Mouse (Mus musculus) stomach, embryonic 14.5 days (tissue): ENCODE data around the gene Hgfac. TPM values are rescaled to one million over a fixed set of nuclear protein-coding genes. Genes with fewer than 3 reads are reported as not detected.

Experiments used
- ATAC-seq: fragments of 200-750 bp; cut with Nextera tagmentation; 2 replicates; pipeline ENCODE4 v1.8.0; 2017; ENCODE audit warnings: low read depth, moderate TSS enrichment; ENCODE audit not compliant: insufficient number of reproducible peaks, insufficient read depth, low FRiP score
- H3K27ac ChIP-seq: fragments of 300-500 bp; sonication (generic); 2 replicates; pipeline ENCODE4 v1.5.1; 2014; ENCODE audit warnings: mild to moderate bottlenecking, low read length, moderate library complexity, mixed read lengths
- H3K27me3 ChIP-seq: fragments of 300-500 bp; sonication (generic); 2 replicates; pipeline ENCODE4 v1.6.1; 2014; ENCODE audit warnings: low read length, control low read depth, mixed read lengths; ENCODE audit not compliant: control insufficient read depth, insufficient read depth
- H3K36me3 ChIP-seq: fragments of 300-500 bp; sonication (generic); 2 replicates; pipeline ENCODE4 v1.6.1; 2014; ENCODE audit warnings: mild to moderate bottlenecking, control low read depth, low read length, moderate library complexity, mixed read lengths; ENCODE audit not compliant: control insufficient read depth, insufficient read depth
- H3K4me1 ChIP-seq: fragments of 300-500 bp; sonication (generic); 2 replicates; pipeline ENCODE4 v1.6.1; 2014; ENCODE audit warnings: low read length, control low read depth, mixed read lengths; ENCODE audit not compliant: control insufficient read depth, insufficient read depth
- H3K4me2 ChIP-seq: fragments of 300-500 bp; sonication (generic); replicated peaks from 2 replicates; pipeline ENCODE4 v1.6.1; 2014; ENCODE audit warnings: low read depth, low read length, control low read depth
- H3K4me3 ChIP-seq: fragments of 300-500 bp; sonication (generic); 2 replicates; pipeline ENCODE4 v1.5.1; 2014; ENCODE audit warnings: low read depth, low read length, control low read depth
- H3K9ac ChIP-seq: fragments of 300-500 bp; sonication (generic); replicated peaks from 2 replicates; pipeline ENCODE4 v1.6.1; 2014; ENCODE audit warnings: low read depth, mild to moderate bottlenecking, control low read depth, low read length, moderate library complexity, mixed read lengths
- H3K9me3 ChIP-seq: fragments of 300-500 bp; sonication (generic); 2 replicates; pipeline ENCODE4 v1.6.1; 2016; ENCODE audit warnings: low read depth, low read length, control low read depth; ENCODE audit not compliant: control insufficient read depth
- WGBS: fragments of 180-500 bp; shearing (Covaris S2); extraction: QIAGEN DNeasy Blood & Tissue Kit; methylation state at CpG from one replicate; pipeline ENCODE4 v1.1.7; 2014; 5-methylcytosine and 5-hydroxymethylcytosine counted together
- polyA plus RNA-seq: library from polyadenylated mRNA; unstranded; fragments of >200 nt; fragmentation: Nextera tagmentation; extraction: Ambion mirVana; gene quantifications from 2 replicates; pipeline ENCODE4 v1.2.1, GENCODE M21; 2014

Gene Hgfac
- polyA plus RNA-seq, 1 experiment from 2014 or later = 0.58 TPM

DNA sequence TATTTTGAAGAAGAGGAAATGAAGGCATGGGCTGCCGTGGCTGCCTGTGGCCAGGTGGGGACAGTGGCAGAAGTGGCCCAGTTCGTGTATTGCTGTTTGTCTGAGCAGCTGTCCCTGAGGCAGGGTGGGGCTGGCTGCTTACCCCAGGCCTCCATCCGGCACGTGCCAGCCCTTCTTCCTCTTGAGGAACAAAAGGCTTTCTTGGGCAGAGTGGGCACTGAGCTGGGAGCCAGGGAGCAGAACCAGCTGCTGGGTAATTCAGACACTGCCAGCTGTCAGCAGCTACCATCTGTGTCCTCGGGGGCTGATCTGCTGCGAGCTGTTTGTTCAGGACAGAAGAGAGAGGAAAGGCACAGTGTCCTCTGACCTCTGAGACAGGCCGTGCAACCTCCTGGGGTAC is 29.6 kb downstream of the Hgfac start:
- 66% methylated on average over 7 of the region's 7 CpGs for WGBS
- no peak for ATAC-seq
- H3K9me3 ChIP-seq = no peaks in the 10 kb centered on the region
- no peak overlapping the region for H3K4me2 ChIP-seq
- no peaks in the 10 kb centered on the region for H3K36me3 ChIP-seq
- no peak overlapping the region for H3K4me3 ChIP-seq
- H3K27ac ChIP-seq = no peak overlapping the region
- no peaks in the 10 kb centered on the region for H3K27me3 ChIP-seq
- H3K9ac ChIP-seq = no peak overlapping the region
- H3K4me1 ChIP-seq = no peaks in the 10 kb centered on the region

DNA sequence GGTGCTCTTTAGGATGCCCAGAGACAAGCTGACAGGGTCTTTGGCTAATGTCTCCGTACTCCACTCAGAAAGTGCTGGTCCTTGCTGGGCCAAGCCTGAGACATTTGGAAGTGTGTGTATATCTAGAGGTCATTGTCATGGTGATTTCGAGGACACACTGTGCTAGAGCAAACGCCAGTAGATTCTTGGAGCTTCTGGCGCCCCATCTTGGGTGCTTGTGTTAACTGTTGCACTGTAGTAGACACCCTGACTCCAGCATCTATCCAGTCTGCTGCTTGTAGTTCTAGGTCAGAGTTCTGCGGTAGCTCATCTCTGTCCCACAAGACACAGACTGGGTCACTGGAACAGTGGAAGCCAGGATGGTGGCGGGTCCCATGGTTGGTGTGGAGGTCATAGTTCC is 30.5 kb downstream of the Hgfac start:
- H3K36me3 ChIP-seq = no peaks in the 10 kb centered on the region
- no peaks in the 10 kb centered on the region for H3K9me3 ChIP-seq
- H3K27me3 ChIP-seq = no peaks in the 10 kb centered on the region
- H3K4me2 ChIP-seq = no peak overlapping the region
- WGBS = 91% methylated on average over 6 of the region's 6 CpGs
- H3K9ac ChIP-seq = no peak overlapping the region
- ATAC-seq = no peak
- no peak overlapping the region for H3K27ac ChIP-seq
- H3K4me1 ChIP-seq = no peaks in the 10 kb centered on the region
- no peak overlapping the region for H3K4me3 ChIP-seq

DNA sequence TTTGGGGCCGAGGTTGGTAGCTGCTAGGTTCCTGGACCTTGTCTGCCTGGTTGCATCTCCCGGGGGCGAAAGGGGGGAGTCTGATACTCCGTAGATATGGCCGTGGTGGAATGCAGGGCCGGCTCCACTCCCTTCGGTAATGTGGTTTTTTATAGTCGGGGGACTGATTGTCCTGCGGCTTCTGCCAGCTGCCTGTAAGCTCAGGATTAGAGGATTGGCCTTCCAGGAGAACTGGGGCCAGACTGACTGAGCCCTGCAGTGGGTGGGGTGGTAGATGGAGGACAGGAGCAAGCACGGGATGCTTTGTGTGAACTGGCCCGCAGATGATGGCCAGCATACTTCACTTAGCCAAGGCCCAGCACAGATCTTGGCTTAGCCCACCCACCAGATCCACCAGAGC is 31.9 kb downstream of the Hgfac start:
- Histone ChIP-seq H3K27me3 (no peaks in the 10 kb centered on the region), H3K36me3 (no peaks in the 10 kb centered on the region), H3K4me3 (no peak overlapping the region), H3K4me2 (no peak overlapping the region), H3K27ac (no peak overlapping the region), H3K9ac (no peak overlapping the region), H3K4me1 (no peaks in the 10 kb centered on the region), H3K9me3 (no peaks in the 10 kb centered on the region)
- 88% methylated on average over 11 of the region's 11 CpGs for WGBS
- ATAC-seq = no peak

DNA sequence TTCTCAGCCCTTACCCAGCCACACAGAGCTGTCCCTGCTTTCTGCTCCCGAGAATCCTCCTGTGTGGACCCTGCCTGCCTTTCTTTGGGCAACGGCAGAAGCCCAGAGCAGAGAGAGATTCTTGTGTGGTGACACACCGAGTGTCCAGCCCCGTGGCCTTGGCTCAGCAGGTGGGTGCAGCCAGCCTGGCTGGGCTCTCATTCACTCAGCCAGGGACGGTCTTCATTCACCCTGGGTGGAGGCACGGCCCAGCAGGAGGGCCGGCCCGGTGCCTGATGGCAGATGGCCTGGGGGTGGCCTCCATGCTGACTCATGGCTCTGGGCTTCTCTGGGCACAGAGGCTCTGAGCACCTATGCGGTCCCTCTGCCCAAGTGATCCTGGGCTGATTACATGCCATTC is 32.7 kb downstream of the Hgfac start:
- H3K9me3 ChIP-seq = no peaks in the 10 kb centered on the region
- H3K4me3 ChIP-seq = no peak overlapping the region
- H3K4me2 ChIP-seq = no peak overlapping the region
- H3K9ac ChIP-seq = no peak overlapping the region
- no peaks in the 10 kb centered on the region for H3K36me3 ChIP-seq
- H3K4me1 ChIP-seq = no peaks in the 10 kb centered on the region
- no peak for ATAC-seq
- H3K27ac ChIP-seq = no peak overlapping the region
- WGBS = 78% methylated on average over 9 of the region's 9 CpGs
- H3K27me3 ChIP-seq = no peaks in the 10 kb centered on the region

DNA sequence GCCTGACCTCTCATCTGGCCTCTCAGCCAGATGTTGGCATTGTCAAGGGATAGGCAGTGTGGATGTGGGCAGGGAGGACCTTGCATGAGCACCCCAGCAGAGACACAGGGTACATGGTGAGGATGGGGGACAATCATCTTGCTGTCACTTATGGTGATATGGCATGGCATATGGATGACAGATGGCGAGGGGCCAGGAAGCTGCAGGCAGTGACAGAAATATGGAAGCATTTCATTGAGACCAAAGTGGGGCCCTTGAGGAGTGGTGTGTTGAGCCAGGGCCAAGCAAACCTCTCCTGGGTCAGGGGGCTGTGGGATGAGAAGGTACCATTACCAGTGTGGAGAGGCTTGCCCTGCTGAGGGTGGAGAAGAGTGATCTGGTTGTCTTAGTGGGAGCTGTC is 35.1 kb downstream of the Hgfac start:
- H3K4me1 ChIP-seq = no peaks in the 10 kb centered on the region
- H3K27ac ChIP-seq = no peak overlapping the region
- no peak overlapping the region for H3K4me2 ChIP-seq
- H3K27me3 ChIP-seq = no peaks in the 10 kb centered on the region
- H3K9ac ChIP-seq = no peak overlapping the region
- H3K36me3 ChIP-seq = no peaks in the 10 kb centered on the region
- WGBS = 91% methylated on average over 1 of the region's 1 CpGs
- no peak overlapping the region for H3K4me3 ChIP-seq
- no peaks in the 10 kb centered on the region for H3K9me3 ChIP-seq
- ATAC-seq = no peak

DNA sequence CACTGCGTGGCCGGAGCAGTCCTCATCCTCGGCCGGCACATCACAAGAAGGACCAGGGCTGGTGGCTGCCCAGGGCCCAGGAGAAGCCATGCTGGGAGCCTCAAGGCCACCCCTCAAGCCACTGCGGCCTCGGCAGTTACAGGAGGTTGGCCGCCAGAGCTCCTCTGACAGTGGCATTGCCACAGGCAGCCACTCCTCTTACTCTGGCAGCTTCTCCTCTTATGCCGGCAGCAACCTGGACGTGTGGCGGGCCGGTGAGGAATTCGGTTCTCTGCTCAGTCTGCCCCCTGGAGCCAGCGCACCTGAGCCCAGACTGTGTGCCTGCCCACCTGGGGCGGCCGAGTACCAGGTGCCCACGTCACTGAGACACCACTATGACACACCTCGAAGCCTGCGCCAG is 37.8 kb downstream of the Hgfac start:
- Histone ChIP-seq H3K36me3 (no peaks in the 10 kb centered on the region), H3K9ac (no peak overlapping the region), H3K4me3 (no peak overlapping the region), H3K4me2 (no peak overlapping the region), H3K4me1 (no peaks in the 10 kb centered on the region), H3K27ac (no peak overlapping the region), H3K9me3 (no peaks in the 10 kb centered on the region), H3K27me3 (no peaks in the 10 kb centered on the region)
- WGBS = 46% methylated on average over 18 of the region's 18 CpGs
- ATAC-seq = no peak

DNA sequence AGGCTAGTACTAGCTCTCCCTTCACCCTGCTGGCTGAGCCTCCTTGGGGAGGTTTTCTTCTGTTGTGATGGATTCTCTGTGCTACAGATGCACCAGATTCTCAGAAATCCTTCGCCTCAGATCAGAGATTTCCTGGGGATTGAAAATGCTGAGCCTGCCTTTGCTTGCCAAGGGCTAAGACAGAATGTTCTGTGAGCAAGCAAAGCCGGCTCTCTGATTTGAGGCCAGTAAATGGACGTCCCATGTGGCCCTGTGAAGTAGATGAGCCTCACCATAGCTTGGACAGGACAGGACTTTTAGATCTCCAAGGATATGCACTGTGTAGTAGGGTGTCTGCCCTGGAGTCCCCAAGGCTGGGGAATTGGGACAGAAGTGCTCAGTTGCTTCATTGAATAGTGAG is 43.6 kb downstream of the Hgfac start:
- ATAC-seq = no peak
- 0 out of 2 replicates have a peak, but pooled peaks cover 3% of the 10 kb centered on the region for H3K36me3 ChIP-seq
- WGBS = 72% methylated on average over 3 of the region's 3 CpGs

DNA sequence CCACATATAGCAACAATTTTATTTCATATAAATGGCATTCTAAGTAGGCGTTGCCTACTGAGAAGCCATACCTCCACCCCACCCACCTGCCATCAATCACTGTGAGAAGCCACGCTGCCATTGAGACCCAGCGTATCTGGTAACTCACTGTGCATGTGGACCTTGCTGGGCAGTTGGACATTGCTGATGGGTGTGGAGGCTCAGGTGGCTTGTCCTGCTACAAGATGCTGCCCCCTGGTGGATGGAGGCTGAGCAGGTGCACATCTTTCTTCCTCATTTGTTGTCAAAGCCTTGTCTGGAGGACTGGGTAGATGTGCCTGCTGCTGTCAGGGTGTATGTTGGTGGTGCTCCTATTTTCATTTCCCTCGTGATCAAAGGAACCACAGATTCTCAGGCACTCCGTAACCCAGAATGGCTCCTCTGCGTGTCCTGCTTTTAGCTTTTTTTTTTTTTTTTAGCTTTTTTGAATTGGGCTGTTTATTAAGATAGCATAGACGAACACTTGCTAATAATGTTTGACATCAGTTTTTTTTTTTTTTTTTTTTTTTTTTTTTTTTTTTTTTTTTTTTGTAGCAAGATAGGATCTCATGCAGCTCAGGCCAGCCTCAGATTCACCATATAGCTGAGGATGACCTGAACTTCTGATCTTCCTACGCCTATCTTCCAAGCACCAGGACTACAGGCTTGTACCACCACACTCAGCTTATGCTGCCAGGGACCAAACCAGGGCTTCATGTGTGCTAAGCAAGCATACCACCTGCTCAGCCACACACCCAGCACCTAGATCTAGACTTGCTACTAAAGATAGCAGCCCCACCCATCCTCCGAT is 47.7 kb downstream of the Hgfac start:
- Histone ChIP-seq H3K4me1 (no peaks in the 10 kb centered on the region), H3K9ac (no peak overlapping the region), H3K4me2 (no peak overlapping the region), H3K27me3 (no peaks in the 10 kb centered on the region), H3K36me3 (peaks cover 15% of the 10 kb centered on the region), H3K4me3 (no peak overlapping the region), H3K27ac (no peak overlapping the region), H3K9me3 (no peaks in the 10 kb centered on the region)
- 62% methylated on average over 9 of the region's 9 CpGs for WGBS
- no peak for ATAC-seq

More for the DNA sequence above, 43.6 kb downstream of the Hgfac start:
- Histone ChIP-seq H3K4me2 (no peak overlapping the region), H3K27me3 (no peaks in the 10 kb centered on the region), H3K9ac (no peak overlapping the region), H3K9me3 (no peaks in the 10 kb centered on the region), H3K27ac (no peak overlapping the region), H3K4me3 (no peak overlapping the region), H3K4me1 (no peaks in the 10 kb centered on the region)

DNA sequence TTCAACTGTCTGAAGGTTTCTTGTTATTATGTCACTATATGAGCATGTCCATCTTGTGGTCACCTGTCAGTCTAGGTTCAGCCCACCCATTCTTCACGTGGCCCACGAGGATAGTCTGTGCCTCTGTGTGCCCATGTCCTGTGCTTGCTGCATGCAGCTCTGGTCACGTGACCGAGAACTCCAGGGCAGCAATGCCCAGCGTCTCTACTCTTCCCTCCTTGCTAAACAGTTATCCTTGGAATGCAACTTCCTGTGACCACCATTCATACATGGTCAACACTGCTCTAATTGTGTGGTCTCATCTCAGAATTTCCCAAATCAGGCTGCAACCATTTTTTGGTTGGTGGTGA is 48.3 kb downstream of the Hgfac start:
- Histone ChIP-seq H3K9me3 (no peaks in the 10 kb centered on the region), H3K27ac (no peak overlapping the region), H3K4me3 (no peak overlapping the region), H3K4me1 (no peaks in the 10 kb centered on the region), H3K4me2 (no peak overlapping the region), H3K36me3 (peaks cover 18% of the 10 kb centered on the region), H3K9ac (no peak overlapping the region), H3K27me3 (no peaks in the 10 kb centered on the region)
- whole genome bisulfite sequencing = 80% methylated on average over 5 of the region's 5 CpGs
- no peak for ATAC-seq
